ENCODE assay signal across 3 mouse cellular contexts in the genomic region with DNA sequence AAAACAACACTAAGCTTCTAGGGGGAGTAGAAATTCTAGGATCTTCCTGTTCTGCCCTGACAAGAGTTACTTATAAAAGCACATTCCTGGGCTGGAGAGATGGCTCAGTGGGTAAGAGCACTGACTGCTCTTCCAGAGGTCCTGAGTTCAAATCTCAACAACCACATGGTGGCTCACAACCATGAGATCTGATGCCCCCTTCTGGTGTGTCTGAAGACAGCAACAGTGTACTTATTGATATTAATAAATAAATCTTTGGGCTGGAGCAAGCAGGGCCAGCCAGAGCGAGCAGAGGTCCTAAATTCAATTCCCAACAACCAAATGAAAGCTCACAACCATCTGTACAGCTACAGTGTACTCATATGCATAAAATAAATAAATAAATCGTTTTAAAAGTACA. TPM values are rescaled to one million over a fixed set of nuclear protein-coding genes. Genes with fewer than 3 reads are reported as not detected.
"Had no signal": no experiment of that assay in that cellular context is flagged by ENCODE, and none has a peak within 500 bp of the region (broad histone marks: within the 10 kb centered on the region; RNA-seq: fewer than 3 reads in every experiment).

No protein-coding gene starts in this region.

RNA-seq across cellular contexts. Expression of gene Pgbd5, which starts 10.7 kb away (rescaled TPM):
- total RNA-seq: common myeloid progenitor, adult 5-6 weeks; granulocyte monocyte progenitor cell, adult 5-6 weeks had no signal
- polyA plus RNA-seq: erythroblast, embryonic 14.5 days had no signal
